Mouse (Mus musculus): ENCODE data around the gene Zcchc24. TPM values are rescaled to one million over a fixed set of nuclear protein-coding genes. Genes with fewer than 3 reads are reported as not detected.

Zcchc24 gene
- total and polyA plus RNA-seq, 2 experiments from 2014 or later: 13.9 to 34.3 TPM

GRCm38 (mm10) chr14:25749143-25749909, 19.5 kb downstream of the Zcchc24 start:
- no peak overlapping the region for H3K4me2 ChIP-seq (ENCODE audit: low read depth, low read length, poor library complexity, severe bottlenecking)
- no peak for TF ChIP-seq CTCF (IDR thresholded peaks at IDR 0.05)
- no peaks in the 10 kb centered on the region; the same call in 1 of the 2 replicates for H3K4me1 ChIP-seq (ENCODE audit: insufficient read depth, low read length)
- no peak overlapping the region for H3K27ac ChIP-seq (ENCODE audit: low read depth, low read length)
- 59% methylated on average over 13 of the region's 13 CpGs for WGBS
- no peaks in the 10 kb centered on the region for H3K27me3 ChIP-seq (ENCODE audit: insufficient read depth, low read length)
- no peaks in the 10 kb centered on the region for H3K36me3 ChIP-seq (ENCODE audit: insufficient read depth, low read length)
- no peak overlapping the region for H3K9ac ChIP-seq (replicated peaks; ENCODE audit: low read length, poor library complexity, severe bottlenecking)
- DNase-seq (ENCODE audit: low spot score): no peak
- ATAC-seq (ENCODE audit: low FRiP score): no peak
- no peak overlapping the region for H3K4me3 ChIP-seq (ENCODE audit: low read depth, low read length)
- no peaks in the 10 kb centered on the region for H3K9me3 ChIP-seq (ENCODE audit: low read length)

GRCm38 (mm10) chr14:25747996-25748756, 20.7 kb downstream of the Zcchc24 start:
- DNase-seq (ENCODE audit: low spot score) (no peak), ATAC-seq (ENCODE audit: low FRiP score) (no peak)
- Histone ChIP-seq H3K27ac (ENCODE audit: low read depth, low read length) (no peak overlapping the region), H3K4me3 (ENCODE audit: low read depth, low read length) (no peak overlapping the region), H3K36me3 (ENCODE audit: insufficient read depth, low read length) (no peaks in the 10 kb centered on the region), H3K9me3 (ENCODE audit: low read length) (no peaks in the 10 kb centered on the region), H3K27me3 (ENCODE audit: insufficient read depth, low read length) (no peaks in the 10 kb centered on the region), H3K4me2 (ENCODE audit: low read depth, low read length, poor library complexity, severe bottlenecking) (no peak overlapping the region), H3K4me1 (ENCODE audit: insufficient read depth, low read length) (no peaks in the 10 kb centered on the region), H3K9ac (replicated peaks; ENCODE audit: low read length, poor library complexity, severe bottlenecking) (no peak overlapping the region)
- TF ChIP-seq CTCF (IDR thresholded peaks at IDR 0.05): no peak
- 72% methylated on average over 7 of the region's 7 CpGs for WGBS

- H3K36me3 ChIP-seq (ENCODE audit: insufficient read depth, low read length): no peaks in the 10 kb centered on the region
- H3K9me3 ChIP-seq (ENCODE audit: low read length): no peaks in the 10 kb centered on the region
- DNase-seq (ENCODE audit: low spot score): no peak
- TF ChIP-seq CTCF (IDR thresholded peaks at IDR 0.05): no peak
- no peak for ATAC-seq (ENCODE audit: low FRiP score)
- no peak overlapping the region for H3K4me3 ChIP-seq (ENCODE audit: low read depth, low read length)
- no peak overlapping the region for H3K9ac ChIP-seq (replicated peaks; ENCODE audit: low read length, poor library complexity, severe bottlenecking)
- no peak overlapping the region for H3K27ac ChIP-seq (ENCODE audit: low read depth, low read length)
- no peak overlapping the region for H3K4me2 ChIP-seq (ENCODE audit: low read depth, low read length, poor library complexity, severe bottlenecking)
- WGBS: 86% methylated on average over 21 of the region's 21 CpGs
- no peaks in the 10 kb centered on the region for H3K4me1 ChIP-seq (ENCODE audit: insufficient read depth, low read length)
- no peaks in the 10 kb centered on the region for H3K27me3 ChIP-seq (ENCODE audit: insufficient read depth, low read length)
These were observed 21.6 kb downstream of the Zcchc24 start for GRCm38 (mm10) chr14:25746971-25747945.

- H3K4me3 ChIP-seq (ENCODE audit: low read depth, low read length): no peak overlapping the region
- ATAC-seq (ENCODE audit: low FRiP score): no peak
- no peak for TF ChIP-seq CTCF (IDR thresholded peaks at IDR 0.05)
- H3K9ac ChIP-seq (replicated peaks; ENCODE audit: low read length, poor library complexity, severe bottlenecking): no peak overlapping the region
- H3K4me1 ChIP-seq (ENCODE audit: insufficient read depth, low read length): no peaks in the 10 kb centered on the region
- no peak overlapping the region for H3K27ac ChIP-seq (ENCODE audit: low read depth, low read length)
- WGBS: 84% methylated on average over 6 of the region's 6 CpGs
- H3K9me3 ChIP-seq (ENCODE audit: low read length): no peaks in the 10 kb centered on the region
- H3K36me3 ChIP-seq (ENCODE audit: insufficient read depth, low read length): no peaks in the 10 kb centered on the region
- no peaks in the 10 kb centered on the region for H3K27me3 ChIP-seq (ENCODE audit: insufficient read depth, low read length)
- no peak for DNase-seq (ENCODE audit: low spot score)
- H3K4me2 ChIP-seq (ENCODE audit: low read depth, low read length, poor library complexity, severe bottlenecking): no peak overlapping the region
These were observed 22.5 kb downstream of the Zcchc24 start for GRCm38 (mm10) chr14:25746371-25746770.

GRCm38 (mm10) chr14:25745365-25746184, 23.3 kb downstream of the Zcchc24 start:
- ATAC-seq (ENCODE audit: low FRiP score): no peak

More at GRCm38 (mm10) chr14:25745365-25746184, 23.3 kb downstream of the Zcchc24 start:
- no peak; the same call in 1 of the 2 replicates for TF ChIP-seq CTCF (IDR thresholded peaks at IDR 0.05)
- H3K27me3 ChIP-seq (ENCODE audit: insufficient read depth, low read length): no peaks in the 10 kb centered on the region
- no peak overlapping the region for H3K4me2 ChIP-seq (ENCODE audit: low read depth, low read length, poor library complexity, severe bottlenecking)
- no peak overlapping the region for H3K9ac ChIP-seq (replicated peaks; ENCODE audit: low read length, poor library complexity, severe bottlenecking)
- 70% methylated on average over 11 of the region's 11 CpGs for WGBS
- DNase-seq (ENCODE audit: low spot score): no peak
- no peaks in the 10 kb centered on the region for H3K36me3 ChIP-seq (ENCODE audit: insufficient read depth, low read length)
- no peaks in the 10 kb centered on the region for H3K4me1 ChIP-seq (ENCODE audit: insufficient read depth, low read length)
- no peak overlapping the region for H3K4me3 ChIP-seq (ENCODE audit: low read depth, low read length)
- no peak overlapping the region for H3K27ac ChIP-seq (ENCODE audit: low read depth, low read length)
- H3K9me3 ChIP-seq (ENCODE audit: low read length): no peaks in the 10 kb centered on the region

All from midbrain, postnatal 0 days (tissue).